Mouse (Mus musculus): ENCODE measurements at regions not wholly inside any gene's neighbourhood (a gene's known extent, or its start where the extent isn't known, plus 50 kb on each side); places are given as distances from the start of the nearest gene placed in this dataset.

- ATAC-seq (ENCODE audit: low TSS enrichment), result no peak
These were observed 237.3 kb upstream of the Wscd1 start for GRCm38 (mm10) chr11:71512271-71513066.

GRCm38 (mm10) chr11:71513067-71513350, 236.7 kb upstream of the Wscd1 start:
- ATAC-seq (ENCODE audit: low TSS enrichment), result no peak

GRCm38 (mm10) chr11:71515264-71515663, 234.5 kb upstream of the Wscd1 start:
- no peak for ATAC-seq (ENCODE audit: low TSS enrichment)

- ATAC-seq (ENCODE audit: low TSS enrichment), result no peak
These were observed 232.3 kb upstream of the Wscd1 start for GRCm38 (mm10) chr11:71517377-71517776.

- ATAC-seq (ENCODE audit: low TSS enrichment), result no peak
These were observed 222.0 kb upstream of the Wscd1 start for GRCm38 (mm10) chr11:71527691-71528090.

- ATAC-seq (ENCODE audit: low TSS enrichment), result no peak
These were observed 221.1 kb upstream of the Wscd1 start for GRCm38 (mm10) chr11:71528588-71528987.

- ATAC-seq (ENCODE audit: low TSS enrichment), result no peak
These were observed 208.4 kb upstream of the Wscd1 start for GRCm38 (mm10) chr11:71541178-71541845.

- no peak for ATAC-seq (ENCODE audit: low TSS enrichment)
These were observed 192.3 kb upstream of the Wscd1 start for GRCm38 (mm10) chr11:71557412-71557811.

GRCm38 (mm10) chr11:71564831-71565230, 184.9 kb upstream of the Wscd1 start:
- ATAC-seq (ENCODE audit: low TSS enrichment), result no peak

GRCm38 (mm10) chr11:71576801-71577200, 172.9 kb upstream of the Wscd1 start:
- ATAC-seq (ENCODE audit: low TSS enrichment), result no peak

- ATAC-seq (ENCODE audit: low TSS enrichment), result no peak
These were observed 167.9 kb upstream of the Wscd1 start for GRCm38 (mm10) chr11:71581775-71582174.

- ATAC-seq (ENCODE audit: low TSS enrichment), result peak; percentile 57; the same call in 1 of the 2 replicates
These were observed 158.7 kb upstream of the Wscd1 start for GRCm38 (mm10) chr11:71591014-71591413.

GRCm38 (mm10) chr11:71594250-71594847, 155.4 kb upstream of the Wscd1 start:
- no peak for ATAC-seq (ENCODE audit: low TSS enrichment)

- ATAC-seq (ENCODE audit: low TSS enrichment), result no peak
These were observed 152.0 kb upstream of the Wscd1 start for GRCm38 (mm10) chr11:71597709-71598108.

- ATAC-seq (ENCODE audit: low TSS enrichment), result no peak
These were observed 138.9 kb upstream of the Wscd1 start for GRCm38 (mm10) chr11:71610782-71611181.

- ATAC-seq (ENCODE audit: low TSS enrichment), result no peak
These were observed 134.2 kb upstream of the Wscd1 start for GRCm38 (mm10) chr11:71615526-71615925.

GRCm38 (mm10) chr11:71625501-71626191, 124.1 kb upstream of the Wscd1 start:
- no peak for ATAC-seq (ENCODE audit: low TSS enrichment)

- ATAC-seq (ENCODE audit: low TSS enrichment), result no peak
These were observed 113.6 kb upstream of the Wscd1 start for GRCm38 (mm10) chr11:71636111-71636510.

GRCm38 (mm10) chr11:71636785-71637184, 112.9 kb upstream of the Wscd1 start:
- ATAC-seq (ENCODE audit: low TSS enrichment), result no peak

- ATAC-seq (ENCODE audit: low TSS enrichment), result no peak
These were observed 106.8 kb upstream of the Wscd1 start for GRCm38 (mm10) chr11:71642886-71643285.

GRCm38 (mm10) chr11:71651756-71652380, 97.9 kb upstream of the Wscd1 start:
- peak; percentile 91 for ATAC-seq (ENCODE audit: low TSS enrichment)

- peak; percentile 45 for ATAC-seq (ENCODE audit: low TSS enrichment)
These were observed 97.3 kb upstream of the Wscd1 start for GRCm38 (mm10) chr11:71652381-71652775.

Data from frontal cortex, adult (tissue).